Mouse (Mus musculus): ENCODE results near the gene Shisa3. TPM values are rescaled to one million over a fixed set of nuclear protein-coding genes. Genes with fewer than 3 reads are reported as not detected.

The Shisa3 gene
- polyA plus RNA-seq, 1 experiment from 2014 or later: 6.6 TPM

DNA sequence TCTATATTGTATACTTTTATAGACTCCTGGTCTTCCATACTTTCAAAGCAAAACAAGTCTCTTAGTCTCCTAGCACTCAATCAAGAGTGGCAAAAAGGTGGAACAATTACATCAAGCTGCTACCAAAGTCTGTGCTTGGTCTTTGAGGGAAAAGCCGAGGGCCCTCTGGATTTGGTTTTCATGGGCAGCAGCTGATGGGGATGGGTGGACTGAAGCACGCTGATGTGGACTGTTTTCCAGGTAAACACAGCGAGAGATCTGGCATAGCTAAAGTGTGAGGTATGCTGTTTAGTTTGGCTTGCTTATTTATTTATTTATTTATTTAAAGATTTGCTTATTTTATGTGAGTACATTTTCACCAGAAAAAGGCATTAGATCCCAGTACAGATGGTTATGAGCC, 45.9 kb downstream of the Shisa3 start:
- Histone ChIP-seq H3K36me3 (ENCODE audit: control insufficient read depth, insufficient read depth) (peaks cover 21% of the 10 kb centered on the region), H3K4me1 (replicated peaks; ENCODE audit: control insufficient read depth, insufficient read depth, low read length) (no peaks in the 10 kb centered on the region), H3K4me2 (replicated peaks; ENCODE audit: low read depth) (no peak overlapping the region), H3K9me3 (ENCODE audit: control insufficient read depth) (no peaks in the 10 kb centered on the region), H3K27me3 (replicated peaks; ENCODE audit: control insufficient read depth, insufficient read depth, low read length) (no peaks in the 10 kb centered on the region), H3K27ac (ENCODE audit: low read depth, low read length) (no peak overlapping the region), H3K9ac (ENCODE audit: low read depth, low read length) (no peak overlapping the region), H3K4me3 (ENCODE audit: low read depth, low read length) (no peak overlapping the region)
- ATAC-seq: no peak
- no peak for TF ChIP-seq CTCF (IDR thresholded peaks at IDR 0.05; ENCODE audit: low read depth)
- WGBS: 90% methylated on average over 3 of the region's 3 CpGs

DNA sequence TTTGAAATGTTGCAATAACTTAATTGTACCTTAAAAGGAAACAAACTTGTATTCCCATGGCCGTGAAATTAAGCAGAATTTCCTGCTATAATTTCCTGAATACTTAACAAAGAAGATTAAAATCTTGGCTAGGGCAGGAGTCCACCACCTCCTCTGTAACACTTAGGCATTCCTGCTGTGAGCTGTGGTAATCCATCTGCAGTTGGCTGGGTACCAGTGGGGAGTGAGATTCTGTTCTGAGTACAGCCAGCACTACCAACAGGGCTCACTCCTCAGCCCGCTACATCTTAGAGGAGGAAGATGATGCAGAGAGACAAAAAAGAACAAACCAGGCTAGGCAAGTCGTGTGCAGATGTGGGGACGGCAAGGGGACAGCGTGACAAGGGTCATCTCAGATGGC, 46.9 kb downstream of the Shisa3 start:
- H3K27ac ChIP-seq (ENCODE audit: low read depth, low read length): no peak overlapping the region
- H3K4me1 ChIP-seq (replicated peaks; ENCODE audit: control insufficient read depth, insufficient read depth, low read length): no peaks in the 10 kb centered on the region
- 76% methylated on average over 5 of the region's 5 CpGs for WGBS
- peak; percentile 57; the same call in 1 of the 2 replicates for ATAC-seq
- H3K4me3 ChIP-seq (ENCODE audit: low read depth, low read length): no peak overlapping the region
- TF ChIP-seq CTCF (IDR thresholded peaks at IDR 0.05; ENCODE audit: low read depth): no peak
- no peaks in the 10 kb centered on the region for H3K9me3 ChIP-seq (ENCODE audit: control insufficient read depth)
- no peak overlapping the region for H3K9ac ChIP-seq (ENCODE audit: low read depth, low read length)
- peaks cover 20% of the 10 kb centered on the region for H3K36me3 ChIP-seq (ENCODE audit: control insufficient read depth, insufficient read depth)
- no peak overlapping the region for H3K4me2 ChIP-seq (replicated peaks; ENCODE audit: low read depth)
- H3K27me3 ChIP-seq (replicated peaks; ENCODE audit: control insufficient read depth, insufficient read depth, low read length): no peaks in the 10 kb centered on the region

GRCm38 (mm10) chr5:67655696-67656519, 48.2 kb downstream of the Shisa3 start:
- no peak overlapping the region for H3K9ac ChIP-seq (ENCODE audit: low read depth, low read length)
- 77% methylated on average over 14 of the region's 14 CpGs for WGBS
- peaks cover 15% of the 10 kb centered on the region; the same call in 1 of the 2 replicates for H3K36me3 ChIP-seq (ENCODE audit: control insufficient read depth, insufficient read depth)
- H3K4me2 ChIP-seq (replicated peaks; ENCODE audit: low read depth): no peak overlapping the region
- no peaks in the 10 kb centered on the region for H3K27me3 ChIP-seq (replicated peaks; ENCODE audit: control insufficient read depth, insufficient read depth, low read length)
- TF ChIP-seq CTCF (IDR thresholded peaks at IDR 0.05; ENCODE audit: low read depth): no peak
- H3K4me1 ChIP-seq (replicated peaks; ENCODE audit: control insufficient read depth, insufficient read depth, low read length): no peaks in the 10 kb centered on the region
- ATAC-seq: no peak
- no peak overlapping the region for H3K4me3 ChIP-seq (ENCODE audit: low read depth, low read length)
- H3K27ac ChIP-seq (ENCODE audit: low read depth, low read length): no peak overlapping the region
- no peaks in the 10 kb centered on the region for H3K9me3 ChIP-seq (ENCODE audit: control insufficient read depth)

DNA sequence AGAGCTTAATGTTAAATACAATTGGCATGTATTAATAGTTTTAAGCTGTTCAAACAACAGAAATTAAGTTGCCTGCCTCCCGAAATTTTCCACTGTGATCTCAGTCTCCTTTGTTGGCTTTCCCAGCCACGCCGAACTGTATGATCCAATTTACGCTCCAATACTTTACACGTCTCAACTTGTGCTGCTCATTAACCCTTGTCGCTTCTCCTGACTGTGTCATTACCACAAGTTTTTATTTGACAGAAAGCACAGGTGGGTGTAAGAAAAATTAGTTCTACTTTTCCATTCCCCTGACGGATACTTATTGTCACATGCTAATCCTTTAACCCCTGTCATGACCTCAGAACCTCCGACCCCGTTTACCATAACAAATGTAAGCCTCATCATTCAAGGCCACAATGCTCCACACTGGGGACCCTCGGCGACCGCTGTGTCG, 49.2 kb downstream of the Shisa3 start:
- no peak for ATAC-seq
- no peaks in the 10 kb centered on the region for H3K4me1 ChIP-seq (replicated peaks; ENCODE audit: control insufficient read depth, insufficient read depth, low read length)
- no peak overlapping the region for H3K27ac ChIP-seq (ENCODE audit: low read depth, low read length)
- no peaks in the 10 kb centered on the region for H3K27me3 ChIP-seq (replicated peaks; ENCODE audit: control insufficient read depth, insufficient read depth, low read length)
- 73% methylated on average over 13 of the region's 13 CpGs for WGBS
- TF ChIP-seq CTCF (IDR thresholded peaks at IDR 0.05; ENCODE audit: low read depth): no peak
- H3K9ac ChIP-seq (ENCODE audit: low read depth, low read length): no peak overlapping the region
- H3K36me3 ChIP-seq (ENCODE audit: control insufficient read depth, insufficient read depth): peaks cover 12% of the 10 kb centered on the region; the same call in 1 of the 2 replicates
- no peaks in the 10 kb centered on the region for H3K9me3 ChIP-seq (ENCODE audit: control insufficient read depth)
- no peak overlapping the region for H3K4me2 ChIP-seq (replicated peaks; ENCODE audit: low read depth)
- H3K4me3 ChIP-seq (ENCODE audit: low read depth, low read length): no peak overlapping the region

DNA sequence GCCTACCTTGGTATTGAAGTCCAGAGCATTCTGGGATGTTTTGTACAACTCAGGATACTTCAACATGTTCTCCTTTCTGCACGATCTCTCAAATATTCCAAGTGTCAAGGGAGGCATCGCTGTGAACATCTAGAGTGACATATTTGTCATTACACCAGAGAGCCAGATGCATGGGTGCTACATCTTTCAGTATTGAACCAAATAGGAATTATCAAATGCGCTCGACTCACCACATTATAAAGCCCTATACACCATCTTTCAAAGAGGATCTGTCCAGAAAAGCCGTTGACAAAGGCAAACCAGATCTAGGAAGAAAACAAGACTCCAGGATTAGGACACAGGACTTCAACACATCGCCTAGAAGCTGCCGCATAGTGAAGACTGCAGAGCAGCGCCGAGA, 52.2 kb downstream of the Shisa3 start:
- TF ChIP-seq CTCF (IDR thresholded peaks at IDR 0.05; ENCODE audit: low read depth): no peak

GRCm38 (mm10) chr5:67662715-67663114, 55.0 kb downstream of the Shisa3 start:
- WGBS: 69% methylated on average over 6 of the region's 6 CpGs
- H3K9ac ChIP-seq (ENCODE audit: low read depth, low read length): no peak overlapping the region
- H3K36me3 ChIP-seq (ENCODE audit: control insufficient read depth, insufficient read depth): peaks cover 9% of the 10 kb centered on the region; the same call in 1 of the 2 replicates
- ATAC-seq: no peak
- no peak overlapping the region for H3K4me3 ChIP-seq (ENCODE audit: low read depth, low read length)
- H3K9me3 ChIP-seq (ENCODE audit: control insufficient read depth): no peaks in the 10 kb centered on the region
- H3K27ac ChIP-seq (ENCODE audit: low read depth, low read length): no peak overlapping the region
- H3K4me1 ChIP-seq (replicated peaks; ENCODE audit: control insufficient read depth, insufficient read depth, low read length): no peaks in the 10 kb centered on the region
- H3K27me3 ChIP-seq (replicated peaks; ENCODE audit: control insufficient read depth, insufficient read depth, low read length): no peaks in the 10 kb centered on the region
- TF ChIP-seq CTCF (IDR thresholded peaks at IDR 0.05; ENCODE audit: low read depth): no peak
- H3K4me2 ChIP-seq (replicated peaks; ENCODE audit: low read depth): no peak overlapping the region

More for the DNA sequence above, 52.2 kb downstream of the Shisa3 start:
- H3K9ac ChIP-seq (ENCODE audit: low read depth, low read length): no peak overlapping the region
- no peak overlapping the region for H3K4me3 ChIP-seq (ENCODE audit: low read depth, low read length)
- no peak for ATAC-seq
- WGBS: 92% methylated on average over 9 of the region's 9 CpGs
- no peaks in the 10 kb centered on the region for H3K9me3 ChIP-seq (ENCODE audit: control insufficient read depth)
- no peak overlapping the region for H3K27ac ChIP-seq (ENCODE audit: low read depth, low read length)
- no peak overlapping the region for H3K4me2 ChIP-seq (replicated peaks; ENCODE audit: low read depth)
- peaks cover 9% of the 10 kb centered on the region; the same call in 1 of the 2 replicates for H3K36me3 ChIP-seq (ENCODE audit: control insufficient read depth, insufficient read depth)
- H3K27me3 ChIP-seq (replicated peaks; ENCODE audit: control insufficient read depth, insufficient read depth, low read length): no peaks in the 10 kb centered on the region
- no peaks in the 10 kb centered on the region for H3K4me1 ChIP-seq (replicated peaks; ENCODE audit: control insufficient read depth, insufficient read depth, low read length)

Data from intestine, postnatal 0 days (tissue).